Mouse (Mus musculus) liver, embryonic 14.5 days (tissue): ENCODE data around the gene Atxn1.

ENCODE experiments used
- CTCF ChIP-seq: IDR thresholded peaks from 2 replicates; pipeline ENCODE4 v1.5.1; 2016; ENCODE audit warnings: antibody characterized with exemption, low read depth, control low read depth
- EP300 ChIP-seq: IDR thresholded peaks from 2 replicates; pipeline ENCODE4 v1.6.1; 2016; ENCODE audit warnings: antibody characterized with exemption, low read depth

DNA sequence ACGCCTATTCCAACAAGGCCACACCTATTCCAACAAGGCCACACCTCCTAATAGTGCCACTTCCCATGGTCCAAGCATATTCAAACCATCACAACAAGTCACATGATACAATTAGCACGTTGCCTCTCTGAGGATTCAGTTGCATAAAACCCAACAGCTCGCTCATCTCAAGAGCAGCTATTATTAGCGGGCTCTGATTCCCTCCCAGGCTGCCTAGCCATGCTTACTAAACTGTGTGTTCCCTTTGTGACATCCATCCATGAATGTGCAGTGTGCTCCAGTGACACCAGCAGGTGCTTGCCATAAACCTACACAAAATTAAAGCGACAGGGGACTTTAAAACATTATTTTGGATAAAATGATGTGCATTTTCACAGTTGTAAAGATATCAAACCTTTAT, 25.7 kb upstream of the Atxn1 start:
- TF ChIP-seq CTCF (no peak), EP300 (no peak)
